28 mouse cellular contexts compared by ENCODE assay signal in the genomic region with DNA sequence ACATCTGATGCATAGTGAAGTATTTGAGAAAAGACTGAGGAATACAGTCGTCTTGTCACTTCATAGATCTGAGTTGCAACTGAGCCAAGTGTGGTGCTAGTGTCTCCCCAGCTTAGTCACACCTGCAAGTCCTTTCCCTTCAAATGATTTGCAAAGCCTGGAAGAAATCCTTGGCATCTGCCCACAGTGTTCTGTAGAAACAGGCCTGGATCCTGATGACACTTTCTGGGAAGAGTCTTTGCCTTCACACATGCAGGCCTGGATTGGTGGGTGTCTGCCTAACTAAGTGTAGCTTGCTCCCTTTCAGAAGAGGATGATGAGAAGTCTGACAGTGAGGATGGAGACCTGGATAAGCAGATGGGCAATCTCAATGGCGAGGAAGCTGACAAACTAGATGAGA. TPM values are rescaled to one million over a fixed set of nuclear protein-coding genes. Genes with fewer than 3 reads are reported as not detected.
A peak's percentile ranks its signal among the peaks of the same experiment; 100 is the strongest.
DNase-seq lines count a peak whose midpoint lies in the region.
"Had no signal": no experiment of that assay in that cellular context is flagged by ENCODE, and none has a peak within 500 bp of the region (broad histone marks: within the 10 kb centered on the region; RNA-seq: fewer than 3 reads in every experiment).

No protein-coding gene starts in this region.

- DNase-seq in layer of hippocampus, adult 9-11 months: peak; percentile 22
- no peak for DNase-seq in layer of hippocampus, adult 9-10 months (ENCODE audit: low spot score)
- peak; percentile 7 to 14 for DNase-seq in frontal cortex, postnatal 14 days (ENCODE audit: low spot score in 2 of 2)
- DNase-seq in left cerebral cortex, postnatal 14 days (ENCODE audit: low spot score in 2 of 2): peak; percentile 29 to 74
- DNase-seq in right cerebral cortex, postnatal 25 days: peak; percentile 25
- DNase-seq in gastrocnemius, postnatal 36 days: no peak
- DNase-seq in adrenal gland, adult (ENCODE audit: inconsistent age in 2 of 2, low spot score in 1 of 2): no peak
- no peak for DNase-seq in hindbrain, embryonic 10.5 days (ENCODE audit: low spot score)
- DNase-seq: adrenal gland, adult 2 months; cerebellum, adult 2 months; cerebellum, postnatal 36 days; embryo, embryonic 11 days; gastrocnemius, postnatal 25 days; kidney, adult 9 months; kidney, postnatal 25 days; liver; lung, postnatal 36 days; retina, postnatal 1 day; thymus, postnatal 36 days had no signal

- 93% methylated on average over 2 of the region's 2 CpGs for WGBS in hindbrain, embryonic 10.5 days

- H3K9me3 ChIP-seq in hindbrain, embryonic 10.5 days: no peaks in the 10 kb centered on the region
- H3K9me3 ChIP-seq: embryonic facial prominence, embryonic 13.5 days; forebrain, embryonic 13.5 days; limb, embryonic 10.5 days; liver, embryonic 15.5 days; lung, embryonic 15.5 days; midbrain, embryonic 15.5 days; neural tube, embryonic 12.5 days had no signal

- H3K27ac ChIP-seq in hindbrain, embryonic 10.5 days: no peak overlapping the region
- H3K27ac ChIP-seq: embryonic facial prominence, embryonic 13.5 days; forebrain, embryonic 13.5 days; hindbrain, postnatal 0 days; limb, embryonic 10.5 days; liver, embryonic 15.5 days; lung, embryonic 15.5 days; midbrain, embryonic 15.5 days; neural tube, embryonic 12.5 days had no signal

- H3K4me3 ChIP-seq in hindbrain, embryonic 10.5 days: no peak overlapping the region
- H3K4me3 ChIP-seq: embryonic facial prominence, embryonic 13.5 days; erythroblast, embryonic 14.5 days; forebrain, embryonic 13.5 days; limb, embryonic 10.5 days; liver, embryonic 15.5 days; lung, embryonic 15.5 days; midbrain, embryonic 15.5 days; neural tube, embryonic 12.5 days had no signal

- no peaks in the 10 kb centered on the region for H3K4me1 ChIP-seq in hindbrain, embryonic 10.5 days (replicated peaks)
- H3K4me1 ChIP-seq: embryonic facial prominence, embryonic 13.5 days; forebrain, embryonic 13.5 days; limb, embryonic 10.5 days; liver, embryonic 15.5 days; lung, embryonic 15.5 days; midbrain, embryonic 15.5 days; neural tube, embryonic 12.5 days had no signal

- peaks cover 100% of the 10 kb centered on the region for H3K36me3 ChIP-seq in hindbrain, embryonic 10.5 days

- intact Hi-C loops in left cerebral cortex, postnatal 14 days (cut with DNase I): no loop called here
- intact Hi-C loops in gastrocnemius, postnatal 36 days (cut with DNase I): no loop called here

- no peaks in the 10 kb centered on the region for H3K27me3 ChIP-seq in hindbrain, embryonic 10.5 days (ENCODE audit: insufficient read depth, poor library complexity, severe bottlenecking)
- H3K27me3 ChIP-seq: embryonic facial prominence, embryonic 13.5 days; forebrain, embryonic 13.5 days; liver, embryonic 15.5 days; lung, embryonic 15.5 days; midbrain, embryonic 15.5 days; neural tube, embryonic 12.5 days had no signal

RNA-seq across cellular contexts. Expression of a gene that starts 42.6 kb away (rescaled TPM):
- total RNA-seq in left cerebral cortex, postnatal 14 days (2021): 10 to 100 TPM; 34.2 to 39.3 TPM
- 10 to 100 TPM; 19.8 to 23.1 TPM for total RNA-seq in gastrocnemius, postnatal 36 days (2021)
- polyA plus RNA-seq in hindbrain, embryonic 10.5 days (2016; fragmentation: Nextera tagmentation; extraction: Ambion mirVana): 115 and 142 TPM in 2 replicates

Comparison
In these comparisons a context has a peak if more than half of its experiments do, and no peak if none do; other contexts are left out.
1. DNase-seq: peak in layer of hippocampus, adult 9-11 months (single experiment), frontal cortex, postnatal 14 days (2 of 2), left cerebral cortex, postnatal 14 days (2 of 2) and right cerebral cortex, postnatal 25 days (single experiment); none in layer of hippocampus, adult 9-10 months (single experiment), gastrocnemius, postnatal 36 days (0 of 2), adrenal gland, adult (0 of 2) and hindbrain, embryonic 10.5 days (single experiment).